Mouse (Mus musculus) limb, embryonic 14.5 days (tissue): ENCODE data around the gene Mdh2. TPM values are rescaled to one million over a fixed set of nuclear protein-coding genes. Genes with fewer than 3 reads are reported as not detected.

Experiments used
- ATAC-seq: fragments of 200-750 bp; cut with Nextera tagmentation; 2 replicates; pipeline ENCODE4 v1.8.0; 2017; ENCODE audit warnings: low read depth, moderate number of reproducible peaks, moderate TSS enrichment; ENCODE audit not compliant: low FRiP score
- DNase-seq: peaks from one replicate; pipeline ENCODE4 v3.0.0-alpha.2; 2015; ENCODE audit warnings: low spot score
- H3K27ac ChIP-seq: fragments of 300-500 bp; sonication (generic); replicated peaks from 2 replicates; pipeline ENCODE4 v1.5.1; 2014; ENCODE audit warnings: low read depth, mild to moderate bottlenecking, low read length, moderate library complexity, mixed read lengths
- H3K27me3 ChIP-seq: fragments of 300-500 bp; sonication (generic); 2 replicates; pipeline ENCODE4 v1.6.1; 2014; ENCODE audit warnings: low read length, mixed read lengths; ENCODE audit not compliant: control insufficient read depth, insufficient read depth
- H3K36me3 ChIP-seq: fragments of 300-500 bp; sonication (generic); 2 replicates; pipeline ENCODE4 v1.6.1; 2014; ENCODE audit warnings: mild to moderate bottlenecking, low read length, moderate library complexity, mixed read lengths; ENCODE audit not compliant: control insufficient read depth, insufficient read depth
- H3K4me1 ChIP-seq: fragments of 300-500 bp; sonication (generic); 2 replicates; pipeline ENCODE4 v1.6.1; 2014; ENCODE audit warnings: antibody characterized with exemption, low read length, mixed read lengths; ENCODE audit not compliant: control insufficient read depth, insufficient read depth
- H3K4me2 ChIP-seq: fragments of 300-500 bp; sonication (generic); replicated peaks from 2 replicates; pipeline ENCODE4 v1.6.1; 2014; ENCODE audit warnings: low read depth, mild to moderate bottlenecking, low read length, moderate library complexity; ENCODE audit not compliant: severe bottlenecking
- H3K4me3 ChIP-seq: fragments of 300-500 bp; sonication (generic); replicated peaks from 2 replicates; pipeline ENCODE4 v1.5.1; 2014; ENCODE audit warnings: low read length
- H3K9ac ChIP-seq: fragments of 300-500 bp; sonication (generic); 2 replicates; pipeline ENCODE4 v1.6.1; 2014; ENCODE audit warnings: mild to moderate bottlenecking, low read depth, low read length, moderate library complexity; ENCODE audit not compliant: severe bottlenecking
- H3K9me3 ChIP-seq: fragments of 300-500 bp; sonication (generic); 2 replicates; pipeline ENCODE4 v1.6.1; 2016; ENCODE audit warnings: low read length; ENCODE audit not compliant: control insufficient read depth
- POLR2A ChIP-seq: fragments of 200-500 bp; IDR thresholded peaks from 2 replicates; pipeline ENCODE4 v1.8.0; 2012; ENCODE audit warnings: inconsistent platforms, mild to moderate bottlenecking, moderate library complexity, borderline replicate concordance; ENCODE audit not compliant: insufficient read depth, insufficient read length; ENCODE audit errors: extremely low read depth
- WGBS: fragments of 180-500 bp; shearing (Covaris S2); extraction: QIAGEN DNeasy Blood & Tissue Kit; methylation state at CpG from one replicate; pipeline ENCODE4 v1.1.7; 2014; 5-methylcytosine and 5-hydroxymethylcytosine counted together
- polyA plus RNA-seq, 2 experiments: library from polyadenylated mRNA; depleted of rRNA in 1 of 2; stranded (reverse) in 1 of 2; unstranded in 1 of 2; fragments of >200 nt; fragmentation: Nextera tagmentation in 1 of 2; extraction: Ambion mirVana in 1 of 2; gene quantifications; 2 replicates each; pipeline versions ENCODE4 v1.2.1 to v1.2.3; 2012 to 2014

Gene Mdh2
- polyA plus RNA-seq, 2 experiments = 339 to 429 TPM

- no peak for DNase-seq
- H3K27ac ChIP-seq = no peak overlapping the region
These were observed 44.1 kb downstream of the Mdh2 start for GRCm38 (mm10) chr5:135822316-135822944.

GRCm38 (mm10) chr5:135824517-135824916, 46.2 kb downstream of the Mdh2 start:
- no peak overlapping the region for H3K4me2 ChIP-seq
- 38% methylated on average over 3 of the region's 3 CpGs for WGBS
- no peaks in the 10 kb centered on the region for H3K36me3 ChIP-seq
- H3K9ac ChIP-seq = no peak overlapping the region
- TF ChIP-seq POLR2A = no peak
- no peak overlapping the region for H3K4me3 ChIP-seq
- no peaks in the 10 kb centered on the region for H3K9me3 ChIP-seq
- no peaks in the 10 kb centered on the region for H3K27me3 ChIP-seq
- H3K4me1 ChIP-seq = 0 out of 2 replicates have a peak, but pooled peaks cover 3% of the 10 kb centered on the region
- ATAC-seq (no peak), DNase-seq (no peak)
- no peak overlapping the region for H3K27ac ChIP-seq

More at GRCm38 (mm10) chr5:135822316-135822944, 44.1 kb downstream of the Mdh2 start:
- Histone ChIP-seq H3K36me3 (no peaks in the 10 kb centered on the region), H3K4me3 (no peak overlapping the region), H3K9me3 (no peaks in the 10 kb centered on the region), H3K4me2 (no peak overlapping the region), H3K9ac (no peak overlapping the region), H3K27me3 (no peaks in the 10 kb centered on the region), H3K4me1 (0 out of 2 replicates have a peak, but pooled peaks cover 3% of the 10 kb centered on the region)
- no peak for ATAC-seq
- no peak for TF ChIP-seq POLR2A
- WGBS = 15% methylated on average over 7 of the region's 7 CpGs

GRCm38 (mm10) chr5:135826225-135826624, 47.9 kb downstream of the Mdh2 start:
- no peak for ATAC-seq
- Histone ChIP-seq H3K27ac (no peak overlapping the region), H3K36me3 (no peaks in the 10 kb centered on the region), H3K9ac (no peak overlapping the region), H3K9me3 (no peaks in the 10 kb centered on the region), H3K4me3 (no peak overlapping the region), H3K4me2 (no peak overlapping the region), H3K4me1 (0 out of 2 replicates have a peak, but pooled peaks cover 3% of the 10 kb centered on the region), H3K27me3 (no peaks in the 10 kb centered on the region)
- no peak for DNase-seq
- 41% methylated on average over 6 of the region's 6 CpGs for WGBS
- TF ChIP-seq POLR2A = no peak

- 0 out of 2 replicates have a peak, but pooled peaks cover 3% of the 10 kb centered on the region for H3K4me1 ChIP-seq
- DNase-seq = no peak
- no peak overlapping the region for H3K27ac ChIP-seq
- no peak overlapping the region for H3K9ac ChIP-seq
- no peak overlapping the region for H3K4me3 ChIP-seq
- H3K27me3 ChIP-seq = no peaks in the 10 kb centered on the region
- H3K4me2 ChIP-seq = no peak overlapping the region
- ATAC-seq = no peak
- H3K9me3 ChIP-seq = no peaks in the 10 kb centered on the region
- 89% methylated on average over 8 of the region's 8 CpGs for WGBS
- no peaks in the 10 kb centered on the region for H3K36me3 ChIP-seq
- TF ChIP-seq POLR2A = no peak
These were observed 51.1 kb downstream of the Mdh2 start for GRCm38 (mm10) chr5:135829381-135829780.

- ATAC-seq (no peak), DNase-seq (no peak)
- Histone ChIP-seq H3K9me3 (no peaks in the 10 kb centered on the region), H3K27ac (no peak overlapping the region), H3K36me3 (no peaks in the 10 kb centered on the region), H3K4me2 (no peak overlapping the region), H3K4me1 (0 out of 2 replicates have a peak, but pooled peaks cover 2% of the 10 kb centered on the region), H3K27me3 (0 out of 2 replicates have a peak, but pooled peaks cover 7% of the 10 kb centered on the region), H3K4me3 (no peak overlapping the region), H3K9ac (no peak overlapping the region)
- 38% methylated on average over 4 of the region's 4 CpGs for WGBS
- no peak for TF ChIP-seq POLR2A
These were observed 54.4 kb downstream of the Mdh2 start for GRCm38 (mm10) chr5:135832729-135833128.
